Mouse (Mus musculus) gastrocnemius, adult 18-20 months (tissue): ENCODE results near the gene Rab31. TPM values are rescaled to one million over a fixed set of nuclear protein-coding genes. Genes with fewer than 3 reads are reported as not detected.
A peak's percentile ranks its signal among the peaks of the same experiment; 100 is the strongest.

Experiments used
- DNase-seq: peaks from one replicate; pipeline ENCODE4 v3.0.0; 2021; ENCODE audit warnings: low spot score
- total RNA-seq, 2 experiments: library from RNA; stranded (reverse); gene quantifications; 2 replicates each; pipeline ENCODE4 v1.2.3; 2021

The Rab31 gene
- total RNA-seq, 2 experiments from 2014 or later, result 4.6 to 5.1 TPM

DNA sequence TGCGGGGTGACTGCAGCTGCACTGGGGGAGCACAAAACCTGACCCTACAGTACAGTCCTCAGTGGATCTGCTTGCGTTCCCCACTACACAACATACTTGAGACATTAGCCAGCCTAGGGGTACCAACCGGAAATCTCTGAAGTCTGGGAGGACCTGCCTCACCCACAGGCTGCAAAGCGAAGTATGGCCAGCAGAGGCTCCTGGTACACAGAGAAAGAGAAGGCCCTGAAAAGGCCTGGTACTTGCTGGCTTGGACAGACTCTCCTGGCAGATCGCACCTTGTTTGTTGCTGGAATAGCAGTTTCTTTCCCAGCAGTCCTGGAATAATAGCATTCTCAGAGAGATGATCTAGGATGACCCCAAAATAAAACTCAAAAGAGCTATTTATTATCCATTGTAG lies 66.3 kb downstream of the Rab31 start:
- DNase-seq, result peak; percentile 68

DNA sequence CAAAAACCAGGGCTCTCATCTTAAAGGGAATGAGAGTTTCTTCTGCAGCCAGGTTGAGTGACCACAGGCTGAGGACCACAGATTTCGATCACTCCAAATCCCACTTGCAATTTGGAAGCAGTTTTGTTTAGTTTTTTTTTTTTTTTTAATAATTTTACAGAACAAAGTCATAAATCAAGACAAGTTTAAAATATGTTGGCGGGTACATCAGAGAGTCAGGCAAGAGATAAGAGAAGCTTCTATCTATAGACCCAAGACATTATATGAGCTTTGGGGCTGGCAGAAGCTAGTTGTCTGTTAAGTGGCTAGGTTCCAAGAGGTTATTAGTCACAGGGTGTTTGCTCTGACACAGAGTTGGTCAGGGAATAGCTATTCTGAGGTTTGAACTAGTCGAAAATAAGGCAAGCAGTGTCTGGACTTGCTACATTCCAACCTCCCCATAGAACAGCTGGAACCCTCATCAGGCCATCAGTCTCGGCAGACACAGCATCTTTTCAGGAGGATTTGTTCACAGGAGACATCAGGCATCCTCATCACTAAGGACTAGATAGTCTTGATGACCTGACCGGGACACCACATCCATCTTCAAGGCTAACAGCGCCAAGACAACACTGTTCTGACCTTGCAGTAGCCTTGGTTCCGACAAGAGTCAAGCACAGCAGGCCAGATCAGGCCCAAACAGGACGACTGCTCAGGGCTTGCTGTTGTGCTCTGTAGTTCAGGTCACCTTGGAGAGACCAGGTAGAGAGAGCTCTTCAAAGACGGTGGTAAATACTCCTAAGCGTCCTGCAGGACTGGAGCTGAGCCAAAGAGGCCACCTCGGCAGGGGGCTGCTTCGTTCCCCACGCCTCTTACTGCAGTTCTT lies 68.8 kb downstream of the Rab31 start:
- no peak for DNase-seq

DNA sequence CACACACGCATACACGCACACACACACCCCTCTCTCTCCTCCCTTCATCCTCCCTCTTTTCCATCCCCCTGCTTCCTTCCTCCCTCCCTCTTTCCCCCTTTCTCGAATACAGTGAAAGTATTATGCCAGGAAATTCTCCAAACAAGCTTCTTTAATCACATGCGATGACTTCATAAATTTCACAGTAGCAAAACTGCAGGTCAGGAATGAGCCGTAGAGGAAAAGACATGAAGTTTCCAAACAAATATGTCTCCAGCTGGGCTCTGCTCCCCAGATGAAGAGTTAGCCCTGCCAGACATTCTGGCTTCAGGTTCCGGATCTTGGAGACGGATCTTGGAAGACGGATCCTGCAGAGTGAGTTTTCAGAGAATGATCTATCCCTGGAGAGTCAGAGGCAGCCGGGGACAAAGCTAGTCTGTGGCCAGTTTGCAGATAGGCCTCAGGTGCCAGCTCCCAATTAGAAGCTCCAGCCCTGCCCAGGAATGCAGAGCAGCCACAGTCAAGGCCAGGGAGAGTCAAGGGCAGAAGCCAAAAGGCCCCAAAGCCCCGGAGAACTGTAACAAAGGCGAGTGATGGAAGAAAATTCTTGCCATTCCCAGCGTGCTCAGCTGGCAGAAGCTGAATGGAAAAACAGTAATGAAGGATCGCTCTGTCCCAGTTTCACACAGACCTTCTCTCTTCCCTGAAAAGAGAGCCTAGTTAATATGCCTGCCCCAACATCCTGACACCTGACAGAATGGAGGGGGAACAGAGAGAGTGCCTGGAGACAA lies 70.6 kb downstream of the Rab31 start:
- peak; percentile 81 for DNase-seq

DNA sequence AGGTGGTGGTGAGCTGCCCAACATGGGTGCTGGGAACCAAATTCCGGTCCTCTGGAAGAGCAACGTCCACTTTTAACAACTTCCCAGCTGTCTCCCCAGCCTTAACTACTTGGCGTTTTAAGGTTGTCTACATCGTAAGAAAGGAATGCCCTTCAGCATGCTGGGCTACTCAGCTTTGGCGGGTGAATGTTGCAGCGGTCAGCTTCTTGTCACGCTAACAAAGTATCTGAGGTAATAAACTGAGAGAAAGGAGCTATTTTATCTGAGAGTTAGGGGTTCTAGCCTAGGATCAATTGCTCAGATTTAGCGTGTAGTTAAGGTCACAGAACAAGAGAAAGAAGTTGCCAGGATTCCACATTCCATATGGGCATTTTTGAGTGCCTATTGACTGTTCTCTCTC lies 71.2 kb downstream of the Rab31 start:
- no peak for DNase-seq

DNA sequence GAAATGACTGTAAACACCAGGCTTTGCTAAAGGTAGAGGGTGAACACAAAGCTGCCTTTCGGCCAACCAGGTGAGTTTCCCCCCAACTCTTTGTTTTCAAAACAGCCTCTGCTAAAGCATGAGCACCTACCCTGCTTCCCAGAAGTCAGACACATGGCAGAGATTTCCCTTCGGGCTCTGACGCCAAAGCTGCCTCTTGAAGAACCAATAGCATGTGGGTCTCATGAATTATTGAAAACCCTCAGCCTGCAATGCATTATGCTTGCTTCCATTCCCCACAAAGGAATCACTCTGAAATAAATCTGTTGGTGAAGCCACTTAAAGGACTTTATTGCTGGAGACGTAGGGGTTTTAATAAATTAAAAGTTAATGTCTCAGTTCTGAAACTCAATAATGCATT lies 72.5 kb downstream of the Rab31 start:
- no peak for DNase-seq

DNA sequence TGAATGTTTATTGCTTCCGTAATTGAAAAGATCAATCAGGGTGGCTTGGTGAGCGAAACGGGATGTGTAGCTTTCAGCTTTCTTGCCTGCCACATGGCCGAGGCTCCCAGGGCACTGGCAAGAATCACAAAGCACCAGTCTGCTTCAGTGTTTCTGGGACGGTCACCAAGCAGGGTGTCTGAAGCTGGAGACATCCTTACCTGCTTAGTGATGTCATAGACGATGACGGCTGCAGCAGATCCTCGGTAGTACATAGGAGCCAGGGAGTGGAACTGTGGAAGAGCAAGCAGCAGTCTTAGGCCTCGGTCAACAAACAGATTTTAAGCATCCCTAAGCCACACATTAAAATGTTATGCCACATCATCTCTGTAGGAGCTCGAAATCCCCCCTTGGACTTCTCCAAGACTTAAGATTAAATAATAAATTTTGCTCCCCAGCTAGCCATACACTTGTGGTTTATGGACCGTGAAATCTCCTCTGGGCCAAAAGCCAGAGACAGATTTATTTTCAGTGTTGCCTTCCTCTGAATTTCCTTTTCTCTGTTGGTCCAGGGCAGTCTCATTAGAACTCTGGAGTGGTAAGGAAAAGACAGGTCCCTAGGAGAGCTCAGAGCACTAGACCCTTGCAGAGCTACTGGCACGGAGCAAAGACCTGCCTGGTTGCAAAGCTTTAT lies 74.6 kb downstream of the Rab31 start:
- DNase-seq, result no peak

DNA sequence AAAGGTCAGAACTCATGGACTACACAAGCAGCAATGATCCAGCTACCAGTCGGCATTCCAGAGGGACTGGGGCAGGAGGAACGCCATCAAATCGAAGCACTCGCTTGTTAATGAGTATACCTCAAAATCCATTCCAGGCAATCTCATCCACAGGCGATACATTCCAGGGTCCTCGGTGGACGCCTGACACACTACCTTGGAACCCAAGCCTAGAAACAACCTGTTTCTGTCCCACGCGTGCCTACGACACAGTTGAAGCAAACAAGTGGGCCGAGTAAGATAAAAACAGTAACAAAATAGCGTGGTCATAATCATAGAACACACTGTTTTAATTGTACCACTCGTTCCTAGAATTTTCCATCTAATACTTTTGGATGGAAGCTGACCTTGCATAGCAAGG lies 75.6 kb downstream of the Rab31 start:
- no peak for DNase-seq

DNA sequence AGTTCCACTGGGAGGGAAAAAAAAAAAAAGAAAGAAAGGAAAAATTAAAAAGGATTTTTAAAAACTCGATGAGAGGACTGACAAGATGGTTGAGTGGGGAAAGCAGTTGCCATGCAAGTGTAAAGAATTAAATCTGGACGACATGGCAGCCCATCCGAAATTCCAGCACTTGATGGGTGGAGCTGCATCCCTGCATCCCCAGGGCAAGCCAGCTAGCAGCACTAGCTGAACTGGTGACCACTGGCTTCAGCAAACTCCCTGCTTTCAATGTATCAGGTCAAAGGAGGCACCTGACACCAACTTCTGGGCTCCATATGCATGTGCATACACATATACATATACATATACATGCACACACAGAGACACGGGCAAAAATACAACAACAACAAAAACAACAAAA lies 80.3 kb downstream of the Rab31 start:
- DNase-seq, result no peak

DNA sequence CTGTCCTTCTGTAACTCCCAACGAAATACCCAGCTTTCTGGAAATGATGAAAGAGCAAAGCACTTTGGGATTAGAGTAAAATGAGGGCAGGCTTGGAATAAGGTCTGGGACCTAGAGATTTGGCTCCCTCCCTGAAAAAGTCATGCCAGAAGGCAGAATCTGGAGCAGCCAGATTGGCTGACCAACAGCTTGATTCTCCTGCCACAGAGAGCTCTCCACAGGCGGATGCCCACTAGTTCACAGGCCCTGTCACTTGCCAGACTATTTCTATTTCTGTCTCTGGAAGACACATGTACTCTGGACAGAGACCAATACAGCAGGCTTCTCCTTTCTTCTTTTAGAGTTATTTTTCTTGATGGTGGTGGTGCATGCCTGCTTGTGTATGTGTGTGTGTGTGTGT lies 88.8 kb downstream of the Rab31 start:
- peak; percentile 78 for DNase-seq

DNA sequence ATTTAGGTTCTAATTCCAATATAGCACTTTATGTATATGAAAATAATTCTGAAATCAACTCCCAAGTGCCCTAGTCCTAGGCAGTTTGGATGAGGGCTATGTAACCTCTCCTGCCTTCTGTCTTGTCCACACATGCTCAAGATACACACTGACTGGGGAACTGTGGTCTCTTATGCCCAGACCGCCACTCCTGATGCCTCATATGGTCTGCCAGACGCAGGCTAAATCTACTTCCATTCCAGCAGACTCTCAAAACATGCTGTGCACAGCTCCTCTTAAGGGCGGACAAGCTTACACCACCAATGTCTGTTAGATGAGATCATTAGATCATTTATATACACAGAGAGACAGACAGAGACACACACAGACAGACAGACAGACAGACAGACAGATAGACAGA lies 89.2 kb downstream of the Rab31 start:
- peak; percentile 39 for DNase-seq

DNA sequence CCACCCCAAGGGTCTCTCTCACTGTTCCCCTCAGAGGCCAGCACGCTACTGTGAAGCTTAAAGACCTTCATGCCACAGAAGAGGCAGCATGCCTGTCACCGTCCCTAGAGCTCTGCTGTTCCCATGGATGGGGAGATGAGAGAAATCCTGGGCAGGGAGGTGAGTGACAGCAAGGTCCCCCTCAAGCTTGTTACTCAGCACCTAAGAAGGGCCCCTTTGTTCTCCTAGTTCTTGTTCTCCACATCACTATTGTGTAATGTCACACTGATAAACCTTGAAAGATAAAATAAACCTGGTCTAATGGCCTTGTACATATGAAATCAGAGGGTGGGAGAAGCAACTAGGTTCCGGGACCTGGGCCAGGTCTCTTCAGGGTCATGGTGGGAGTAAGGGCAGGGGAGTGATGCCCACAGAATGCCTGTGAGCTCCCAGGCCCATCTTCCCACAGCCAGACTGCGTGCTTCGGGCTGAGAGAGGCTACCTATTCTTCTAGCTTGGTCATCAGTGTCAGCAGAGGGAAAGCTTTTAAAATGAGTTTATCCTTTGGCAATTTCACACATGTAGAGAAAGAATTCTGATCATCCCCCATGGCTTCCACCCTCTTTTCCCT lies 90.4 kb downstream of the Rab31 start:
- no peak for DNase-seq

DNA sequence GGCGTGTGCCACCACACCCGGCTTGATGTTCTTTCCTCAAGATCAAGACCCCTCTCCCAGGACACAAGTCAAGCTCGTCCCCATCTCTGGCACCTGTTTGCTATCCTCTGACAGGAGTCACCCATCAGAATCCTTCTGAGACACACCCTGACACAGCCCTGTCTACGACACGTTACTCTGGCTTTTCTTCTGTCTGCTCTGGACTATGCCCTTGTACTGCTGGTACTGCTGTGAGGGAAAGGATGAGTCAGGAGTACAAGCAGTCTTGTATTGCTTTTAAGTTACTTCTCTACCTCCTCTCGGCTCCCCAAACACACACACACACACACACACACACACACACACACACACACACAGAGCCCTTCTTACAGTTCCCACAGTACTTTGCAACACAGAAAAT lies 91.0 kb downstream of the Rab31 start:
- no peak for DNase-seq

DNA sequence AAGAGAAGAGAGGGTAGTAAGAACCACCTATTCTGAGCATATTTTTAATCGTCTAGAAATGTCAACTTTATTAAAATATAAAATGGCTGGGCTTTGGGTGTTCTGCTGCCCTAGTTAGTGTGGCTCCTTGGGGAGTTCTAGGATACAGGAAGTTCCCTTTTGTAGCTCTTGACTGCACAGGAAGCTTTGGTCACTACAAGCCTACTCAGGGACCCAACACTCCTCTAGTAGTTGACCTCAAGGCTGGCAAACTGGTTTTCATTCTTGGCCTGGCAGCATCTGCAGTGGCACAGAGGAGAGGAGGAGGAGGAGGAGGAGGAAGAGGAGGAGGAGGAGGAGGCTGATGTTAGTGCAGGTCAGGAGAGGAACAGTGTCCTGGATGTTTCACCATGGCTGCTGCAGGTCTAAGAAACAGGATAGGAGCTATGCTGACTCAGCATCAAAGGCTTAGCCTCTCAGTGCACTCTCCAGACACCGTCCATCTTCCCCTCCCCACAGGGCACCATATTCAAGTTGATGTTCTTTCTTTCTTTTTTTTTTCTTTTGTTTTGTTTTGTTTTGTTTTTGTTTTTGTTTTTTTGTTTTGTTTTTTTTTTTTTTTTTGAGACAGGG lies 91.6 kb downstream of the Rab31 start:
- DNase-seq, result no peak

DNA sequence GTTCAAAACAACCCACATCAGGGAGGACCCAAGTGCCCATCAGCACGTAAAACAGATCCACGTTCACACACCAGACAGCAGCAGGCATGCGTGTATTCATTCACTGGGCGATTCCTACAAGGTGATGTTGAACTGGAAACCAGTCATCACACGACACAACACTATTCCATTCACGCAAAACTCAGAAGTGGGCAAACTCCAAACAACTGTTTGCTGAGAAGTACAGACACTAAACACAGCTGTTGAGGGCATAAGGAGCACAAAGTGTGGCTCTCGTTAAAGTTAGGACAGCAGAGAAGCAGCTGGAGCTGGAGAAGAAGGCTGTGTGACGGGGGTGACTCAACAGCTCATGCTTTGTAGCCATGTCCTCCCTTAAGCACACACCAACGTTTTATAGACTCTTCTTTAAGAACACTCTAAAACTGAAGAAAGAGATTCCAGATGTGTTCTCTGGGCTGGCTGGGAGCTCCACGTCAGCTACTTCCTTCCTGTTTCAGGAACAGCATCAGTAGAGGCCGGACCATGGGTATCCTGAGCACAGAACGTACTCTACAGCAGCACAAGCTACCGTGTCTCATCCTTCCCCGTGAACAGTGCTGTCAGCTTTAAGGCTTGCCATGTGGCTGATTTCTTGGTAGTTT lies 92.6 kb downstream of the Rab31 start:
- DNase-seq, result peak; percentile 41

DNA sequence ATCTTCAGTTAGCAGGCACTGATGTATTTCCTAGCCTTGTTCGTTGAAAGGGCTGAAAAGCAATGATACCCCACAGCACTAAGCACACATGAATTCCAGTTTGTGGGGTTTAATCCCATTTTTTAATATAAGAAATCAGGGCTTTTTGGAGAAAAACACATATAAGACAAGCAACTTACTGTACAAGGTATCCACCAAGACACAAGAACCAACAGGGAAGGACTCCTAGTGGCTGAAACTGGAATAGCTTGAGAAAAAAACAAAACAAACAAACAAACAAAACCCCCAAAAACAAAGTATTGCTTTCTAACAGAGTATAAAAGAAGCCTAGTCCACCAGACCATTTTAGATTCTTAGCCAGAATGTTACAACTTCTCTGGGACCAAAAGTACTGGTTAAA lies 94.8 kb downstream of the Rab31 start:
- no peak for DNase-seq

DNA sequence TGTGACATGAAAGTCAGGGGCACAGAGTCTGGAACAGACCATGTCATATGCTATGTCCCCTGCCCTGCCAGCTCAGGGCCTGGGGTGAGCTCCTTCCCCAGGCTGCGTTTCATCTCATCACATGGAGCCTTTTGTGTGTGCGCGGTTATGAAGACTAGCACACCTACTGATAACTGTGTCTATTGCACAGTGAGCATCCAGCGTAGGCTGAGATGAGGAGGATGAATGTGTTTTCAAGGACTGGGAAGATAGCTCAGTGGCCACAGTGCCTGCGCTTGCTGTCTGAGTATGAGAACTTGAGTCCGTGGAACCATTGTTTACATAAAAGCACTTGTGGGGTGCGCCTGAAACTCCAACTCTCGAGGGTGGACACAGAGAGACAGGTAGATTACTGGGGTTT lies 96.0 kb downstream of the Rab31 start:
- no peak for DNase-seq

DNA sequence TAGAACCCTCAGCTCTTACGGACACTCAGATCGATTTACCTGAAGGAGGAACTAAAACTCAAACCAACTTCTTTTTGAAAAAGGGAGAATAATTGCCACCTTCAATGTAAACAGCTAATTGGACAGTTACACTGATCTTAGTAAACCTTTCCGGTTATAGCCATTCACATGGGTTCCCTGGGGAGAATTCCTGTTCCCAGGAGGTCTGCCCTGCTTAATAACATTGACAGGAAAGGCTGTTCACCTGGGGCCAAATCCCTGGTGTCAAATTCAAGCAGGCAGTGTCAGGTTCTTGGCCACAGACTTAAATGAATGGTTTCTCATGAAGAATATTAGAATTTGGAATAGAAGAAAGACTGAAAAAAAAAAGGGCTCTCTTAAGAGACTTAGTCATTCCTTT lies 96.6 kb downstream of the Rab31 start:
- DNase-seq, result no peak

DNA sequence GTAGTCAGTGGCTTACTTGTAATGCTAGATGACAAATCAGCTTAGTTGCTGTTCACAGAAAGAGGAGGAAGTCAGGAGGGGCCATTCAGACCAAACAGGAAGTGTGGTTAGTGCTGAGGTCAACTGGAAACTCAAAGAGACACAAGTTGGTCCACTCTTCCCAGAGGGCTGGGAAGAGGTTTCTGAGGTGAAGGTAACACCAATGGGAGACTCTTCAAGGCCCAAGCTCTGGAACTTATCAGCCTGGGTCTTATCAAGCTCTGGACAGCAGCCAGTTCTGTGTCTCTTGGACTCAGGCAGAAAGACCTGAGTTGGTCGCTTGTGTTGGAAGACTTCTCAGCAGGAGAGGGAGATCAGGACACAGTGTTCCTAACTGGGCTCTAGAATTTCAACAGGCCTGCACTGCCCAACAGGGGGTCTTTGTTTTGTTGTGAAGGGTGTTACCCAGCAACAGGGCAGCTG lies 97.8 kb downstream of the Rab31 start:
- DNase-seq, result no peak

DNA sequence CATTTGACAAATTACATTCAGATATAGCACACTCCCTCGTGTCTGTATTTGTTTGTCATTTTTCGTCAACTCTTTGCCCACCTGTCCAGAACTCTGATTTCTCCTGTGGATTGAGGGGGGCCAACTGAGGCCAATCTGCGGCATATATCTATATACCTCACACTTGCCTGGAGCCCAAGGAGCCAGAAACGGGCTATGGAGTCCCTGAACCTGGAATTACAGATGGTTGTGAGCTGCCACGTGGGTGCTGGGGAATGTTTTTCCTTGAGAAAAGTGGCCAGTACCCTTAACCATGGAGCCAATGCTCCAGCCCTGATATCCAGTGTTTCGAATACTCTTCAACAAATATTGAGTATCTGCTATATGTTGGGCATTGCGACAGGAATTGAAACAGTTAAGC lies 99.6 kb downstream of the Rab31 start:
- no peak for DNase-seq

DNA sequence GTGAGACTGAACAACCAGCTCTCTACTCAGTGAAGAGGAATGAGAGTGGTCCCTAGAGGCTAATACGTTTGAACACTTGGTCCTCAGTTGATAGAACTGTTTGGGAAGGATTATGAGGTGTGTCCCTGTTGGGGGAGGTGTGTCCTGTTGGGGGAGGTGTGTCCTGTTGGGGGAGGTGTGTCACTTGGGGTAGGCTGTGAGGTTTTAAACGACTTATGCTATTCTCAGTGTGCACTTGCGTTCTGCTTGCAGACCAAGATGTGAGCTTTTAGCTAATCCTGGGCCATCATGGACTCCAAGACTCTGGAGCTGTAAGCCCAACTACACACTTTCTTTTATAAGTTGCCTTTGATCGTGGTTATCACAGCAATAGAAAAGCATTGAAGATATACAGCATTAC lies 103.5 kb downstream of the Rab31 start:
- no peak for DNase-seq

DNA sequence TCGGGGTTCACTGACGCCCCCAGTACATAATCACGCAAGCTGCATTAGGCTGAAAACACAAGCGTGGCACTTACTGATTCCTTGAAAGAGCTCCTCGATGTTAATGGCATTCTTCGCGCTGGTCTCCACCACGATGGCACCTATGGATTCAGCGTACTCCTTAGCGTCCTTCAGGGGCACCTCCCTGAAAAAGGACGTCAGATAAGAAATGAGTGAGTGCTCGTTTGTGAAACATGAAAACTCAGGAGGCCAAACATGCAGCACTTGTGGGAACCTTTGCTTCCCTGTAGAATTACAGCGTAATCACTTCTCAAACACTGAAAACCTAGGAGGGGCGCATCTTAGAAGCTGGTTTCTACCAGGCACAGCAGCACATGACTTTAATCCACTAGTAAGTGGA lies 104.8 kb downstream of the Rab31 start:
- no peak for DNase-seq
